Mouse (Mus musculus): Measurements from ENCODE around the gene Map2. TPM values are rescaled to one million over a fixed set of nuclear protein-coding genes. Genes with fewer than 3 reads are reported as not detected.

Gene Map2
- polyA plus RNA-seq, 1 experiment: 1.6 TPM

- H3K4me3 ChIP-seq (ENCODE audit: extremely low read depth, insufficient read depth, insufficient read length): no peak overlapping the region
- no peak for DNase-seq (ENCODE audit: low read depth in 1 of 2, low spot score in 2 of 2)
- TF ChIP-seq CTCF (IDR thresholded peaks at IDR 0.05; ENCODE audit: extremely low read depth, insufficient read depth, insufficient read length, insufficient replicate concordance) (no peak), POLR2A (IDR thresholded peaks at IDR 0.05; ENCODE audit: low read depth, low read length) (no peak)
- WGBS: 87% methylated on average over 7 of the region's 7 CpGs
- H3K36me3 ChIP-seq (ENCODE audit: control insufficient read depth, insufficient read depth, low read length): no peaks in the 10 kb centered on the region
- H3K27ac ChIP-seq (ENCODE audit: insufficient read depth, low read length): no peak overlapping the region
- H3K4me1 ChIP-seq (ENCODE audit: control insufficient read depth, insufficient read depth, insufficient read length): peaks cover 8% of the 10 kb centered on the region
- no peaks in the 10 kb centered on the region for H3K27me3 ChIP-seq (ENCODE audit: control insufficient read depth, insufficient read depth, low read length)
Observed at GRCm38 (mm10) chr1:66226372-66227368, 51.6 kb downstream of the Map2 start.

- H3K4me1 ChIP-seq (ENCODE audit: control insufficient read depth, insufficient read depth, insufficient read length): peaks cover 12% of the 10 kb centered on the region
- TF ChIP-seq POLR2A (IDR thresholded peaks at IDR 0.05; ENCODE audit: low read depth, low read length) (no peak), CTCF (IDR thresholded peaks at IDR 0.05; ENCODE audit: extremely low read depth, insufficient read depth, insufficient read length, insufficient replicate concordance) (no peak)
- 45% methylated on average over 3 of the region's 3 CpGs for WGBS
- DNase-seq (ENCODE audit: low read depth in 1 of 2, low spot score in 2 of 2): no peak
- no peaks in the 10 kb centered on the region for H3K36me3 ChIP-seq (ENCODE audit: control insufficient read depth, insufficient read depth, low read length)
- H3K27me3 ChIP-seq (ENCODE audit: control insufficient read depth, insufficient read depth, low read length): no peaks in the 10 kb centered on the region
- no peak overlapping the region for H3K27ac ChIP-seq (ENCODE audit: insufficient read depth, low read length)
- H3K4me3 ChIP-seq (ENCODE audit: extremely low read depth, insufficient read depth, insufficient read length): no peak overlapping the region
Observed at GRCm38 (mm10) chr1:66228205-66228604, 53.1 kb downstream of the Map2 start.

GRCm38 (mm10) chr1:66230345-66230744 is 55.3 kb downstream of the Map2 start:
- no peaks in the 10 kb centered on the region for H3K36me3 ChIP-seq (ENCODE audit: control insufficient read depth, insufficient read depth, low read length)
- no peak for DNase-seq (ENCODE audit: low read depth in 1 of 2, low spot score in 2 of 2)
- TF ChIP-seq POLR2A (IDR thresholded peaks at IDR 0.05; ENCODE audit: low read depth, low read length): no peak
- TF ChIP-seq CTCF (IDR thresholded peaks at IDR 0.05; ENCODE audit: extremely low read depth, insufficient read depth, insufficient read length, insufficient replicate concordance): no peak
- H3K27me3 ChIP-seq (ENCODE audit: control insufficient read depth, insufficient read depth, low read length): no peaks in the 10 kb centered on the region
- H3K4me3 ChIP-seq (ENCODE audit: extremely low read depth, insufficient read depth, insufficient read length): no peak overlapping the region
- 63% methylated on average over 3 of the region's 3 CpGs for WGBS
- H3K27ac ChIP-seq (ENCODE audit: insufficient read depth, low read length): no peak overlapping the region
- H3K4me1 ChIP-seq (ENCODE audit: control insufficient read depth, insufficient read depth, insufficient read length): peaks cover 12% of the 10 kb centered on the region

GRCm38 (mm10) chr1:66231963-66232362 is 56.9 kb downstream of the Map2 start:
- Histone ChIP-seq H3K4me3 (ENCODE audit: extremely low read depth, insufficient read depth, insufficient read length) (no peak overlapping the region), H3K27me3 (ENCODE audit: control insufficient read depth, insufficient read depth, low read length) (no peaks in the 10 kb centered on the region), H3K4me1 (ENCODE audit: control insufficient read depth, insufficient read depth, insufficient read length) (peaks cover 10% of the 10 kb centered on the region), H3K36me3 (ENCODE audit: control insufficient read depth, insufficient read depth, low read length) (no peaks in the 10 kb centered on the region), H3K27ac (ENCODE audit: insufficient read depth, low read length) (no peak overlapping the region)
- no peak for DNase-seq (ENCODE audit: low read depth in 1 of 2, low spot score in 2 of 2)
- no peak for TF ChIP-seq POLR2A (IDR thresholded peaks at IDR 0.05; ENCODE audit: low read depth, low read length)
- TF ChIP-seq CTCF (IDR thresholded peaks at IDR 0.05; ENCODE audit: extremely low read depth, insufficient read depth, insufficient read length, insufficient replicate concordance): no peak
- 56% methylated on average over 4 of the region's 4 CpGs for WGBS

- no peak overlapping the region for H3K4me3 ChIP-seq (ENCODE audit: extremely low read depth, insufficient read depth, insufficient read length)
- H3K4me1 ChIP-seq (ENCODE audit: control insufficient read depth, insufficient read depth, insufficient read length): no peaks in the 10 kb centered on the region
- no peaks in the 10 kb centered on the region for H3K36me3 ChIP-seq (ENCODE audit: control insufficient read depth, insufficient read depth, low read length)
- DNase-seq (ENCODE audit: low read depth in 1 of 2, low spot score in 2 of 2): no peak
- H3K27ac ChIP-seq (ENCODE audit: insufficient read depth, low read length): no peak overlapping the region
- no peak for TF ChIP-seq CTCF (IDR thresholded peaks at IDR 0.05; ENCODE audit: extremely low read depth, insufficient read depth, insufficient read length, insufficient replicate concordance)
- TF ChIP-seq POLR2A (IDR thresholded peaks at IDR 0.05; ENCODE audit: low read depth, low read length): no peak
- 95% methylated on average over 1 of the region's 1 CpGs for WGBS
- H3K27me3 ChIP-seq (ENCODE audit: control insufficient read depth, insufficient read depth, low read length): no peaks in the 10 kb centered on the region
Observed at GRCm38 (mm10) chr1:66244910-66245309, 69.8 kb downstream of the Map2 start.

GRCm38 (mm10) chr1:66251649-66252332 is 76.7 kb downstream of the Map2 start:
- Histone ChIP-seq H3K4me3 (ENCODE audit: extremely low read depth, insufficient read depth, insufficient read length) (no peak overlapping the region), H3K36me3 (ENCODE audit: control insufficient read depth, insufficient read depth, low read length) (no peaks in the 10 kb centered on the region), H3K27me3 (ENCODE audit: control insufficient read depth, insufficient read depth, low read length) (no peaks in the 10 kb centered on the region), H3K27ac (ENCODE audit: insufficient read depth, low read length) (no peak overlapping the region), H3K4me1 (ENCODE audit: control insufficient read depth, insufficient read depth, insufficient read length) (no peaks in the 10 kb centered on the region)
- 61% methylated on average over 4 of the region's 4 CpGs for whole genome bisulfite sequencing
- no peak for DNase-seq (ENCODE audit: low read depth in 1 of 2, low spot score in 2 of 2)
- no peak for TF ChIP-seq CTCF (IDR thresholded peaks at IDR 0.05; ENCODE audit: extremely low read depth, insufficient read depth, insufficient read length, insufficient replicate concordance)
- no peak for TF ChIP-seq POLR2A (IDR thresholded peaks at IDR 0.05; ENCODE audit: low read depth, low read length)
